Mouse (Mus musculus): ENCODE data around the gene Wbp1l. TPM values are rescaled to one million over a fixed set of nuclear protein-coding genes. Genes with fewer than 3 reads are reported as not detected.
"Not testable (repeated sequence)": the region's sequence is repeated elsewhere in the genome, so short reads cannot be mapped to it uniquely, and the experiment has no call there.

The Wbp1l gene
- polyA plus RNA-seq, 1 experiment from 2014 or later, result 30.3 TPM

DNA sequence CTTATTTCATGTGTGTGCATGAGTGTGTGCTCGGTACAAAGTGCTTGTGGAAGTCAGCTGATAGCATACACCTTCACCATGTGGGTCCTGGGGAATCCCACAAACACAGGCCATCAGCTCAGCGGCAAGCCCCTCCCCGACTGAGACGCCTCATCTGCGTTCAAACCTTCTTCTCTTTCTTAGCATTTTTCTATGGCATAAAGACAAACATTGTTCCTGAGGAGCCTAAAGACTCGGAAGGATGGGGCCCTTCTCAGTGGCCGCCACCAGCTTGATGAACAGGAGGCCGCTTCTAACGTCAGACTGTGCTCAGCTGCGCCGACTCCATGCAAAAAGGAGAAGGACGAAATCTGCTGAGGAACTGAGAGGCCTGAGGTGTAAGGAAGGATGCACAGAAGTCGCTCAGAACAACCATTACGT, 34.8 kb upstream of the Wbp1l start:
- WGBS, result 80% methylated on average over 14 of the region's 14 CpGs

DNA sequence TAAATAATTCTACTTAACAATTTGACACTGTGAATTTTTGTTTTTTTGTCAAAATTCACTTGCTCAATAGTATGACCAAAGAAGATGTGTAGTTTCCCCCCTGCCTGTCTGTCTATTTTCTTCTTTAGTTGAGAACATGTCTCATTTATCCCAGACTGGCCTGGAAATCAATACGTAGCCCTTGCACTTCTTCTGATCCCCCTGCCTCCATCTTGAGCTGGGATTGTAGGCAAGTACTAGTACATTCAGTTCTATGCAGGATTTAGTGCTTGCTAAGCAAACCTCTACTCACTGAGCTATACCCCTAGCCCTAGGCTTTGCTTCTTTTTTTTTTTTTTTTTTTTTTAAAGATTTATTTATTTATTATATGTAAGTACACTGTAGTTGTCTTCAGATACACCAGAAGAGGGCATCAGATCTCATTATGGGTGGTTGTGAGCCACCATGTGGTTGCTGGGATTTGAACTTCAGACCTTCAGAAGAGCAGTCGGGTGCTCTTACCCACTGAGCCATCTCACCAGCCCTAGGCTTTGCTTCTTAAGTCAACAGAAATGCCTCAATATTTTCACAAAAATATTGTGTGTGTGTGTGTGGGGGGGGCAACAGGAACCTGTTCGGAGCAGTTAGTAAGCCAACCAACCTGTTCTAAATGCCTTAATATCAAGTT, 27.5 kb upstream of the Wbp1l start:
- H3K4me1 ChIP-seq (ENCODE audit: control insufficient read depth, insufficient read depth, low read length); H3K27me3 ChIP-seq (ENCODE audit: control insufficient read depth, insufficient read depth, low read length); H3K9ac ChIP-seq (ENCODE audit: low read length); ATAC-seq (ENCODE audit: low FRiP score); H3K27ac ChIP-seq (ENCODE audit: low read depth, low read length); H3K9me3 ChIP-seq (ENCODE audit: control insufficient read depth, low read length); H3K36me3 ChIP-seq (ENCODE audit: control insufficient read depth, insufficient read depth, low read length): not testable (repeated sequence)
- peak overlapping the region; percentile 65 for H3K4me2 ChIP-seq
- WGBS, result 85% methylated on average over 3 of the region's 3 CpGs
- peak; percentile 2 for DNase-seq (ENCODE audit: low spot score, missing footprints)
- peak overlapping the region; percentile 73; the same call in 1 of the 2 replicates for H3K4me3 ChIP-seq (ENCODE audit: low read depth, low read length)

More for the DNA sequence above, 34.8 kb upstream of the Wbp1l start:
- Histone ChIP-seq H3K27ac (ENCODE audit: low read depth, low read length) (no peak overlapping the region), H3K4me2 (no peak overlapping the region), H3K9me3 (ENCODE audit: control insufficient read depth, low read length) (no peaks in the 10 kb centered on the region), H3K9ac (ENCODE audit: low read length) (no peak overlapping the region), H3K4me3 (ENCODE audit: low read depth, low read length) (no peak overlapping the region), H3K36me3 (ENCODE audit: control insufficient read depth, insufficient read depth, low read length) (0 out of 2 replicates have a peak, but pooled peaks cover 2% of the 10 kb centered on the region), H3K27me3 (ENCODE audit: control insufficient read depth, insufficient read depth, low read length) (no peaks in the 10 kb centered on the region), H3K4me1 (ENCODE audit: control insufficient read depth, insufficient read depth, low read length) (no peaks in the 10 kb centered on the region)
- ATAC-seq (ENCODE audit: low FRiP score), result no peak
- peak; percentile 77 for DNase-seq (ENCODE audit: low spot score, missing footprints)

DNA sequence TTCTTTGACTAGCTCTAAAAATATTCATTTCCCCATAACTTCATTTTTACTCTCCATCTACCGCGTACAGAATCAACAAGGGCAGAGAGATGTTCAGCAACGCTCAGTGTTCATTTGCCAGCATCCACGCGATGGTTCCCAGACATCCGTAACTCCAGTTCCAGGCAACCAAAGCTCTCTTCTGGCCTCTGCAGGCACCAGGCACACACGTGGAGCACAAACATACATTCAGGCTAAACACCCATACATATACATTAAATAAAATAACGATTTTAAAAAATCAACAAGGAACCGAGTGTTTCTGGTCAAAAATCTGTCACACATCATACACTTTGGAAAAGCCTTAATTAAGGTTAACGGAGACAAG, 27.0 kb upstream of the Wbp1l start:
- 24% methylated on average over 10 of the region's 10 CpGs for WGBS
- peak overlapping the region; percentile 65 for H3K4me2 ChIP-seq
- H3K9me3 ChIP-seq (ENCODE audit: control insufficient read depth, low read length), result no peaks in the 10 kb centered on the region
- peak overlapping the region; percentile 73 for H3K4me3 ChIP-seq (ENCODE audit: low read depth, low read length)
- DNase-seq (ENCODE audit: low spot score, missing footprints), result peak; percentile 90
- H3K9ac ChIP-seq (ENCODE audit: low read length), result peak overlapping the region; percentile 81
- ATAC-seq (ENCODE audit: low FRiP score), result no peak
- H3K27me3 ChIP-seq (ENCODE audit: control insufficient read depth, insufficient read depth, low read length), result no peaks in the 10 kb centered on the region
- 0 out of 2 replicates have a peak, but pooled peaks cover 2% of the 10 kb centered on the region for H3K36me3 ChIP-seq (ENCODE audit: control insufficient read depth, insufficient read depth, low read length)
- peaks cover 9% of the 10 kb centered on the region; the same call in 1 of the 2 replicates for H3K4me1 ChIP-seq (ENCODE audit: control insufficient read depth, insufficient read depth, low read length)
- no peak overlapping the region for H3K27ac ChIP-seq (ENCODE audit: low read depth, low read length)

DNA sequence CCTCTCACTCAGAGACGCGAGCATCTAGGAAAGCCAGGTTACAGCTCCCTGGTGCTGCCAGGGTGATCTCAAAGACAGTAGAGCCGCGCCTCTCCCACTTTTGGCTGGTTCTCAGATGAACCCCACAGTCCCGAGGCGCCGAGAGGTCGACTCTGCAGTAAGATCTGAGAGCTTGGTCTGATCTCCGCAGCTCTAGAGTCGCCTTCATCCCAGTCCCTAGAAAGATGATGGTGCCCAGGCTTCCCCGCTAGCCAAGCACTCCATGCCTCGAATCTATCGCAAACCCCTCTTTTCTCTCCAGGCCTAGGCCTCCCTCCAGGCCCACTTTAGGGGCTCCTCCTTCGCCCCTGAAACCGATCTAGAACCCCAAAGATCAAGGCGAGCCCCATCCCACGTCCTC, 26.3 kb upstream of the Wbp1l start:
- WGBS, result under 1% methylated on average over 17 of the region's 17 CpGs
- peak overlapping the region; percentile 63 for H3K27ac ChIP-seq (ENCODE audit: low read depth, low read length)
- peak overlapping the region; percentile 81 for H3K9ac ChIP-seq (ENCODE audit: low read length)
- H3K27me3 ChIP-seq (ENCODE audit: control insufficient read depth, insufficient read depth, low read length), result no peaks in the 10 kb centered on the region
- H3K36me3 ChIP-seq (ENCODE audit: control insufficient read depth, insufficient read depth, low read length), result 0 out of 2 replicates have a peak, but pooled peaks cover under 1% of the 10 kb centered on the region
- no peak for DNase-seq (ENCODE audit: low spot score, missing footprints)
- H3K4me1 ChIP-seq (ENCODE audit: control insufficient read depth, insufficient read depth, low read length), result peaks cover 9% of the 10 kb centered on the region; the same call in 1 of the 2 replicates
- peak overlapping the region; percentile 65 for H3K4me2 ChIP-seq
- peak overlapping the region; percentile 73 for H3K4me3 ChIP-seq (ENCODE audit: low read depth, low read length)
- no peaks in the 10 kb centered on the region for H3K9me3 ChIP-seq (ENCODE audit: control insufficient read depth, low read length)
- ATAC-seq (ENCODE audit: low FRiP score), result no peak

DNA sequence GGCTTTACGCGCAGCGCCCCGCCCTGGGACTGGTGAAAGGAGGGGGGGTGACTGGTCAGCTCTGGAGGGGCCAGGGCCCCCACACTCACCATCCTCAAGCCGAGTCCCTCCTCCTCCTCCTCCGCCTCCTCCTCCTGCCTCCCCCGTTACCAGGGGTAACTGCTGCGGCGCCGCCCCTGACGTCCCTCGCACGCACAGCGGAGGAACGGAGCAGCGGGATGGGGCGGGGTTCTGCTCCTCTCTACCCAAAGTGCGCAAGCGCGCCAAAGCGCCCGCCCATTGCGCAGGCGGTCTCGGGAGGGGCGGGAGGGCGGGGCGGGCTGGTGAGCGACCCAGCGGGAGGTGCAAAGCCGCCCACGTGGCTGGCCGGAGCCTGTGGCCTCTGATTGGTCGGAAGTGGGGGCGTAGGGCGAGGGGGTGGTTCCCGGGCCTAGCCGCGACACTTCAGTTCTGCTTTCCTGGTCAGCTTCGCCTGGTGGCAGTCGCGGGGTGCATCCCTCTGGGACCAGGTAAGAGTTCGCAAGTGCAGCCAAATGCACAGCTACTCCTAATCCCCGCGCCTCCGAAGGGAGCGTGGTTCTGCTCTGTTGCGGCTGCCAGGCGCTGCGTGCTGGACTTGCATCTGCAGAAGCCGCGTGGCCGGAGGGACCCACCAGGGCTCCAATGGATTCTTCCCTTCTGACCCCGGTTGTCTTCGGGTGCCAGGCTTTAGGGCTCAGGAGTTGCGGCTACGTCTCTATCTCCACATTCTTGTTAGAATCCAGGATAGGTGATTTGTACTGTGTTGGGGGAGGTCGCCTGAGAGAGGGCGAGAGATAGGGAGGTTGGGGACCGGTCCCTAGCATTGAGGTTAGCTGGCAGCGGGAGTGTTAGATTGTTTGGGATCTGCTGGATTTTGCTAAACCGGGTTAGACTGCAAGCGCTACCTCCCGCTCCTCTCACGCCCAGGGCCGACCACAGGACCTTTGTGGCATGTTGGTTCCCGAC, 25.6 kb upstream of the Wbp1l start, which contains the start of the genes Arl3 and Sfxn2:
Arl3 (minus strand) TSS at position 248 of the 987 bp plus-strand sequence.
Sfxn2 (plus strand) TSS at position 415 of the 987 bp plus-strand sequence.
- no peaks in the 10 kb centered on the region for H3K27me3 ChIP-seq (ENCODE audit: control insufficient read depth, insufficient read depth, low read length)

DNA sequence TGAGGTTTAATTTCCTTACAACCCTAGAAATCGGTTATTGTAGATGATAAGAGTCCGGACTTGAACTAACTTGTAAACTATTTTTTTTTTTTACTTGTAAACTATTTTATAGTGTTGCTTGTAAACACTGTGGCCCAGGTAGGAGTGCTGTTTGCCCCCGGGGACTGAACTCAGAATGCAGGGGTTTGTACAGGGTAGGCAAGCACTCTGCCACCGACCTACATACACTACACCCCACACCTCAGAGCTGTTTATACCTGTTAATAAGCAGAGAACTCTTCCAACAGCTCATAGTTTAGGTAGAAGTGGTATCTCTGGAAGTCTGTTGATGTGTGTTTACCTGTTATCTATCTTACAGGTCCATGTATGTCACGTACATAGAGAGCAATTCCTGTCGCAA, 24.9 kb upstream of the Wbp1l start:
- peak overlapping the region; percentile 71 for H3K9ac ChIP-seq (ENCODE audit: low read length)
- H3K4me1 ChIP-seq (ENCODE audit: control insufficient read depth, insufficient read depth, low read length), result peaks cover 9% of the 10 kb centered on the region; the same call in 1 of the 2 replicates
- H3K36me3 ChIP-seq (ENCODE audit: control insufficient read depth, insufficient read depth, low read length), result no peaks in the 10 kb centered on the region
- no peak overlapping the region for H3K27ac ChIP-seq (ENCODE audit: low read depth, low read length)
- H3K9me3 ChIP-seq (ENCODE audit: control insufficient read depth, low read length), result no peaks in the 10 kb centered on the region
- H3K4me2 ChIP-seq, result peak overlapping the region; percentile 65
- ATAC-seq (ENCODE audit: low FRiP score) (no peak), DNase-seq (ENCODE audit: low spot score, missing footprints) (no peak)
- WGBS, result 52% methylated on average over 6 of the region's 6 CpGs
- H3K27me3 ChIP-seq (ENCODE audit: control insufficient read depth, insufficient read depth, low read length), result no peaks in the 10 kb centered on the region
- peak overlapping the region; percentile 73 for H3K4me3 ChIP-seq (ENCODE audit: low read depth, low read length)

More for the DNA sequence above, 25.6 kb upstream of the Wbp1l start, which contains the start of the genes Arl3 and Sfxn2:
- Histone ChIP-seq H3K9me3 (ENCODE audit: control insufficient read depth, low read length) (no peaks in the 10 kb centered on the region), H3K36me3 (ENCODE audit: control insufficient read depth, insufficient read depth, low read length) (no peaks in the 10 kb centered on the region), H3K4me3 (ENCODE audit: low read depth, low read length) (peak within 1 kb of the TSS; percentile 73), H3K27ac (ENCODE audit: low read depth, low read length) (peak within 1 kb of the TSS; percentile 63), H3K4me1 (ENCODE audit: control insufficient read depth, insufficient read depth, low read length) (peaks cover 9% of the 10 kb centered on the region; the same call in 1 of the 2 replicates), H3K4me2 (peak within 1 kb of the TSS; percentile 65), H3K9ac (ENCODE audit: low read length) (peak within 1 kb of the TSS; percentile 81)
- peak; percentile 97 for ATAC-seq (ENCODE audit: low FRiP score)
- DNase-seq (ENCODE audit: low spot score, missing footprints), result peak; percentile 99
- WGBS, result under 1% methylated on average over 61 of the region's 67 CpGs

DNA sequence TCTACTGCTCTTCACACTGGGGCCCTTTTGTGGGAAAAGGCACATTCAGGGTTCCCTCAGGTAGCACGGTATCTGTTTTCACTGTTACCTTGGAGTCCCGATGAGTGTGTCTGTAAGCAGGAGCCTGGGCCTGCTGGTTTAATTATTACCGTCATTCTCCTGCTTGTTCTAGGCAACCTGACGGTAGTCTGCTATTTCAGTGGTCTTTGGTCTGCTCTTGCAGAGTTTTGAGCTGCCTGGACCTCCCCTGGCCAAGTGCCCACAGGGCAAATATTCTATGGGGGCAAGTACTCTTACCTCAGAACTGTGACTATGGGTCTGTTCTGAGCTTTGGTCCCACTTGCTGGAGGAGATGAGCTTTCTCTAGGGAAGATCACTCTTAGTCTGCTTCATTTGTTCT, 23.7 kb upstream of the Wbp1l start:
- DNase-seq (ENCODE audit: low spot score, missing footprints) (no peak), ATAC-seq (ENCODE audit: low FRiP score) (no peak)
- no peak overlapping the region for H3K9ac ChIP-seq (ENCODE audit: low read length)
- H3K4me1 ChIP-seq (ENCODE audit: control insufficient read depth, insufficient read depth, low read length), result peaks cover 9% of the 10 kb centered on the region; the same call in 1 of the 2 replicates
- no peaks in the 10 kb centered on the region for H3K9me3 ChIP-seq (ENCODE audit: control insufficient read depth, low read length)
- no peak overlapping the region for H3K4me3 ChIP-seq (ENCODE audit: low read depth, low read length)
- H3K4me2 ChIP-seq, result no peak overlapping the region
- WGBS, result 72% methylated on average over 4 of the region's 4 CpGs
- H3K27me3 ChIP-seq (ENCODE audit: control insufficient read depth, insufficient read depth, low read length), result no peaks in the 10 kb centered on the region
- no peak overlapping the region for H3K27ac ChIP-seq (ENCODE audit: low read depth, low read length)
- no peaks in the 10 kb centered on the region for H3K36me3 ChIP-seq (ENCODE audit: control insufficient read depth, insufficient read depth, low read length)

DNA sequence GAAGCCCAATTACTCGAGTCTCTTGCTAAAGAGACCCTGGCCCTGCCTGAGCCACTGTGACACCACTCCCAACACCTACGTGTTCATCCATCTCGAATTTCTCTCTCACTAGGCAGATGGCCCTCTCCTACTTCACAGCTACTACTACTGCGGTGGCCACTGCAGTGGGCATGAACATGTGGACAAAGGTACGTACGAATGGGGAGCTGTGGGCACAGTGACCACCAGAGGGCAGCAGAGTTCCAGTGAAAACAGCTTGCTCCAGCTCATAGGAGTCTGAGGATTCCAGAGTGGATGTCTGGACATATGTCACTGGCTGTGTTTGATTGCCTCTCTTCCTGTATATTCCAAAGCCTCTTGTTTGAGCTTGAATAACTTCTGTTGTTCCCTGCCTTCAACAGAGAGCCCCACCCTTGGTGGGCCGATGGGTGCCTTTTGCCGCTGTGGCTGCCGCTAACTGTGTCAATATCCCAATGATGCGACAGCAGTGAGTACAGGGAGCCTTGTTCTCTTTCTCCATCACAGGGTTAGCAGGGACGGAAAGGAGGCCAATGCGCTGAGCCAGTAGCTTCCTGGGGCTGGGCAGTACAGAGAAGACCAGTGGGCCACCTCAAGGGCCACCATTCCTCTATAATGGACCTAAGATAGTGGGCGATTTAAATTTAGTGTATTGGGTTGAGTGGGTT, 10.9 kb upstream of the Wbp1l start:
- 61% methylated on average over 13 of the region's 13 CpGs for WGBS
- Histone ChIP-seq H3K4me3 (ENCODE audit: low read depth, low read length) (no peak overlapping the region), H3K4me1 (ENCODE audit: control insufficient read depth, insufficient read depth, low read length) (no peaks in the 10 kb centered on the region), H3K27me3 (ENCODE audit: control insufficient read depth, insufficient read depth, low read length) (no peaks in the 10 kb centered on the region), H3K9me3 (ENCODE audit: control insufficient read depth, low read length) (no peaks in the 10 kb centered on the region), H3K36me3 (ENCODE audit: control insufficient read depth, insufficient read depth, low read length) (no peaks in the 10 kb centered on the region; the same call in 1 of the 2 replicates), H3K4me2 (no peak overlapping the region), H3K27ac (ENCODE audit: low read depth, low read length) (no peak overlapping the region), H3K9ac (ENCODE audit: low read length) (no peak overlapping the region)
- peak; percentile 69 for ATAC-seq (ENCODE audit: low FRiP score)
- DNase-seq (ENCODE audit: low spot score, missing footprints), result peak; percentile 99
